Mouse (Mus musculus): Measurements from ENCODE around the gene Gss. TPM values are rescaled to one million over a fixed set of nuclear protein-coding genes. Genes with fewer than 3 reads are reported as not detected.

Gss gene
- total RNA-seq, 2 experiments from 2014 or later, result 5.7 to 6.4 TPM

GRCm38 (mm10) chr2:155518531-155519270 lies 73.9 kb downstream of the Gss start:
- no peak for TF ChIP-seq CTCF (IDR thresholded peaks at IDR 0.05)
- no peak for DNase-seq
- intact Hi-C loops (cut with DNase I), result loop anchor here (2.0 kb wide), 1 partner anchor 16 kb away; no protein-coding TSS in a partner anchor
- Histone ChIP-seq H3K27ac (peak overlapping the region; percentile 97), H3K4me3 (peak overlapping the region; percentile 86)

GRCm38 (mm10) chr2:155517455-155518423 lies 74.9 kb downstream of the Gss start, which contains the start of the genes Acss2 and Ggt7:
Acss2 (plus strand) TSS chr2:155517948.
Ggt7 (minus strand) TSS chr2:155518237.
- peak; percentile 93 for TF ChIP-seq CTCF (IDR thresholded peaks at IDR 0.05)
- Histone ChIP-seq H3K27ac (peak within 1 kb of the TSS; percentile 97), H3K4me3 (peak within 1 kb of the TSS; percentile 86)
- peak; percentile 100 for DNase-seq
- intact Hi-C loops (cut with DNase I), result loop anchor here (2.0 kb wide), 1 partner anchor 17 kb away; no protein-coding TSS in a partner anchor

GRCm38 (mm10) chr2:155515941-155516340 lies 76.7 kb downstream of the Gss start:
- DNase-seq, result peak; percentile 68
- TF ChIP-seq CTCF (IDR thresholded peaks at IDR 0.05), result peak; percentile 99
- no peak overlapping the region for H3K4me3 ChIP-seq
- intact Hi-C loops (cut with DNase I), result loop anchor here (1.0 kb wide), 2 partner anchors 68 to 104 kb away; no protein-coding TSS in a partner anchor
- no peak overlapping the region for H3K27ac ChIP-seq

GRCm38 (mm10) chr2:155514666-155515065 lies 77.9 kb downstream of the Gss start:
- Histone ChIP-seq H3K4me3 (peak overlapping the region; percentile 67), H3K27ac (peak overlapping the region; percentile 64)
- peak; percentile 85 for DNase-seq
- intact Hi-C loops (cut with DNase I), result no loop called here
- peak; percentile 59 for TF ChIP-seq CTCF (IDR thresholded peaks at IDR 0.05)

- Histone ChIP-seq H3K27ac (no peak overlapping the region), H3K4me3 (no peak overlapping the region)
- no peak for TF ChIP-seq CTCF (IDR thresholded peaks at IDR 0.05)
- intact Hi-C loops (cut with DNase I), result no loop called here
- no peak for DNase-seq
Observed at GRCm38 (mm10) chr2:155513543-155513942, 79.1 kb downstream of the Gss start.

Small RNAs within 50 kb of the gene (microRNA-seq; reads per million reads assigned to microRNA genes)
- 4,134 reads per million, percentile 88 among the genes with 10 or more reads in this experiment for gene Mir499

Other genes starting within 250 kb of the Gss start
- 10 to 100 TPM; 23.8 to 24.7 TPM for gene Pigu, start 235.4 kb downstream of the Gss start, total RNA-seq (2021)
- gene Trp53inp2, start 211.8 kb downstream of the Gss start, total RNA-seq (2021), result 100 to 1,000 TPM; 334 to 391 TPM
- gene Ncoa6, start 118.9 kb downstream of the Gss start, total RNA-seq (2021), result 10 to 100 TPM; 16.3 to 18.7 TPM
- gene Acss2, start 74.9 kb downstream of the Gss start, total RNA-seq (2021), result 10 to 100 TPM; 29.7 to 53.7 TPM
- under 1 TPM; 0.53 to 0.71 TPM for gene Ggt7, start 74.6 kb downstream of the Gss start, total RNA-seq (2021)
- gene Myh7b, start 18.4 kb upstream of the Gss start, total RNA-seq (2021), result 1 to 10 TPM; 5.1 to 9.8 TPM
- gene Trpc4ap, start 99.6 kb upstream of the Gss start, total RNA-seq (2021), result 100 to 1,000 TPM in 1 of 2 experiments, 10 to 100 TPM in 1; 93.4 to 102 TPM
- 1 to 10 TPM; 4.2 to 4.4 TPM for gene Edem2, start 136.7 kb upstream of the Gss start, total RNA-seq (2021)
- not detected for gene Gm17581, start 143.1 kb upstream of the Gss start, total RNA-seq (2021)
- gene Procr, start 158.3 kb upstream of the Gss start, total RNA-seq (2021), result 10 to 100 TPM in 1 of 2 experiments, 1 to 10 TPM in 1; 9.9 to 21.3 TPM
- not detected for gene Mmp24, start 182.5 kb upstream of the Gss start, total RNA-seq (2021)
- 10 to 100 TPM; 25.8 to 27.8 TPM for gene BC029722, start 226.6 kb upstream of the Gss start, total RNA-seq (2021)
- gene Eif6, start 234.1 kb upstream of the Gss start, total RNA-seq (2021), result 10 to 100 TPM; 41.0 to 46.7 TPM
- not detected for gene Fam83c, start 242.0 kb upstream of the Gss start, total RNA-seq (2021)